Mouse (Mus musculus): ENCODE data around the gene Iqgap1.

DNA sequence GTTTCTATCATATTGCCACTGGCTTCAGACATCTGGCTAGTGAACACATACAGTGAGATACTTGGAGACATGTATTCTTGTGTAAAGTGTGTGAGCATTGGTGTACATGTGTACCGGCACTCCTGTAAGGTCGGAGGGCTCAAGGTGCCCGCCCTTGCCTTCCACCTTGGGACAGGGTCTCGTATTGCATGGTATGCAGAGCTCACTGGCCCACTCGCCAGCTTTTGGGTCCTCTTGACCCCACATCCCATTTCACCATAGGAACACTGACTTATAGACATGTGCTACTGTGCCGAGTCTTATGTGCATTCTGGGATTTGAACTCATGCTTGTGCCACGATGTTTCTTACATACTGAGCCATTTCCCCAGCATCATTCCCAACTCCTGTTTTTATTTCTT lies 115.4 kb downstream of the Iqgap1 start:
- TF ChIP-seq CTCF (IDR thresholded peaks at IDR 0.05 in 2 of 3, conservative IDR thresholded peaks at IDR 0.05 in 1 of 3; ENCODE audit: control insufficient read depth in 1 of 3, insufficient read depth in 1 of 3, low read depth in 2 of 3, low read length in 3 of 3, poor library complexity in 1 of 3, severe bottlenecking in 1 of 3) (no peak), MAX (IDR thresholded peaks at IDR 0.05; ENCODE audit: low read length) (no peak), RAD21 (IDR thresholded peaks at IDR 0.05; ENCODE audit: low read depth, low read length) (no peak), HCFC1 (IDR thresholded peaks at IDR 0.05; ENCODE audit: low read depth, low read length) (no peak), MEF2A (IDR thresholded peaks at IDR 0.05; ENCODE audit: extremely low read depth, insufficient replicate concordance, low read depth, low read length, poor library complexity, severe bottlenecking) (no peak), POLR2A (IDR thresholded peaks at IDR 0.05; ENCODE audit: control insufficient read depth in 1 of 2, insufficient read depth in 1 of 2, low read depth in 1 of 2, low read length in 2 of 2, poor library complexity in 1 of 2) (no peak), EP300 (IDR thresholded peaks at IDR 0.05; ENCODE audit: low read depth in 1 of 2, low read length in 2 of 2) (no peak), POLR2AphosphoS2 (IDR thresholded peaks at IDR 0.05; ENCODE audit: low read length) (no peak)

All from MEL (cell line).